Comparison of ENCODE assay signal across 8 mouse cellular contexts in the genomic region with DNA sequence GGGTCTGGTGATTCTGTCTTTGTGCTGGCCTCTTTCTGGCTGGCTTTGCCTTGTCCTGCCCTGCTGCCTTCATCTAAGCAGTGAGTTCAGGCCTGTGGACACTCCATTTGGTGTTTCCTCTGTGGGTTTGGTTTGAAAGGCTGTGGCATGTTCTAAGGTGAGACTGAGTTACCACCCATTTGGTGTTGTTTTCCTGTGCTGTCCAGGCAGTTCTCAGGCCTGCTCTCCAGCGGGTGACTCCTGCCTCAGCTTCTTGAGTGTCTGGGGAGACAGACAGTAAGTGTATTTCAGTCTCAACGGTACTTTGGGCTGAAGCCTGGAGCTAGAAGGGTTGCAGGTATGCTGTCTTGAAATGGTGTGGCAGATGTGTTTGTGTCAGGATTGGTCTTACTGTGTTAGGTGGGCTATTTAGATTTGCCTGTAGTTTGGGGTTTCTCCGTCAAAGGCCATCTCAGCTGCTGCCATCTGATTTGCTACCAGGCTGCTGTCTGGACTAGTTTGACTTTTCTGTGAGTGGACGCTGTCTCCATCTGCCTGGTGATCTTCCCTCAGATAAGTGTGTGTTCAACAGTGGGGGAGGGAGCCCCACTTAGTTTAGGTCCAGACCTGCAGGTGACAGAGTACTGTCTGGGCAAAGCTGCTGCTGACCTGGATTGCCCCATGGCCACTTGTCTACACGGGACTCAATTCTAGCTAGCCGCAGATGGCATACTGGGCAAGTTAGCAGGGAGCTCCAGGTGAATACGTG. TPM values are rescaled to one million over a fixed set of nuclear protein-coding genes. Genes with fewer than 3 reads are reported as not detected.
A peak's percentile ranks its signal among the peaks of the same experiment; 100 is the strongest.
DNase-seq lines count a peak whose midpoint lies in the region; ATAC-seq lines count a peak whose summit lies in the region.

No protein-coding gene starts in this region.

- ATAC-seq in kidney, embryonic 14.5 days (ENCODE audit: low FRiP score, low TSS enrichment), result no peak
- ATAC-seq in hindbrain, embryonic 15.5 days (ENCODE audit: low FRiP score, low read depth), result no peak
- no peak for ATAC-seq in midbrain, embryonic 16.5 days

- no peaks in the 10 kb centered on the region for H3K9me3 ChIP-seq in kidney, embryonic 14.5 days (ENCODE audit: control insufficient read depth, low read length)
- no peaks in the 10 kb centered on the region for H3K9me3 ChIP-seq in hindbrain, embryonic 15.5 days
- H3K9me3 ChIP-seq in midbrain, embryonic 16.5 days (replicated peaks; ENCODE audit: control insufficient read depth, low read length, poor library complexity, severe bottlenecking), result no peaks in the 10 kb centered on the region

- peak overlapping the region; percentile 15; the same call in 1 of the 2 replicates for H3K27ac ChIP-seq in kidney, embryonic 14.5 days (ENCODE audit: low read depth, low read length)
- H3K27ac ChIP-seq in brown adipose tissue, adult 24 weeks (replicated peaks; ENCODE audit: low read depth, low read length), result peak overlapping the region; percentile 11; the same call in 1 of the 2 replicates
- peak overlapping the region; percentile 99 for H3K27ac ChIP-seq in hindbrain, embryonic 15.5 days (replicated peaks)
- H3K27ac ChIP-seq in midbrain, embryonic 16.5 days (ENCODE audit: low read length), result no peak overlapping the region; the same call in 1 of the 2 replicates

- 24% methylated on average over 7 of the region's 7 CpGs for WGBS in kidney, embryonic 14.5 days
- WGBS in hindbrain, embryonic 15.5 days, result 46% methylated on average over 7 of the region's 7 CpGs
- WGBS in midbrain, embryonic 16.5 days, result 56% methylated on average over 7 of the region's 7 CpGs

- H3K36me3 ChIP-seq in kidney, embryonic 14.5 days (ENCODE audit: control insufficient read depth, insufficient read depth, low read length), result peaks cover 58% of the 10 kb centered on the region
- peaks cover 29% of the 10 kb centered on the region for H3K36me3 ChIP-seq in hindbrain, embryonic 15.5 days
- H3K36me3 ChIP-seq in midbrain, embryonic 16.5 days (ENCODE audit: control insufficient read depth, insufficient read depth, low read length), result peaks cover 27% of the 10 kb centered on the region

- H3K27me3 ChIP-seq in kidney, embryonic 14.5 days (ENCODE audit: control insufficient read depth, insufficient read depth, low read length), result no peaks in the 10 kb centered on the region
- no peaks in the 10 kb centered on the region for H3K27me3 ChIP-seq in hindbrain, embryonic 15.5 days
- H3K27me3 ChIP-seq in midbrain, embryonic 16.5 days (ENCODE audit: control insufficient read depth, insufficient read depth, low read depth, low read length), result no peaks in the 10 kb centered on the region

- DNase-seq in kidney, postnatal 4 days, result no peak
- DNase-seq in spleen, adult 12 weeks (ENCODE audit: low spot score), result no peak
- no peak for DNase-seq in urinary bladder, postnatal 25 days (ENCODE audit: low spot score)
- DNase-seq in right cerebral cortex, adult 2 months (ENCODE audit: low spot score in 2 of 2), result no peak

- peak overlapping the region; percentile 100 for H3K4me2 ChIP-seq in kidney, embryonic 14.5 days (replicated peaks; ENCODE audit: low read depth, low read length)
- peak overlapping the region; percentile 90 for H3K4me2 ChIP-seq in hindbrain, embryonic 15.5 days
- H3K4me2 ChIP-seq in midbrain, embryonic 16.5 days (ENCODE audit: low read length), result peak overlapping the region; percentile 98

- peaks cover 54% of the 10 kb centered on the region for H3K4me1 ChIP-seq in kidney, embryonic 14.5 days (ENCODE audit: control insufficient read depth, insufficient read depth, low read length)
- peaks cover 26% of the 10 kb centered on the region for H3K4me1 ChIP-seq in brown adipose tissue, adult 24 weeks (ENCODE audit: control insufficient read depth, insufficient read depth, insufficient read length, low read length)
- H3K4me1 ChIP-seq in hindbrain, embryonic 15.5 days (replicated peaks), result peaks cover 64% of the 10 kb centered on the region
- peaks cover 47% of the 10 kb centered on the region for H3K4me1 ChIP-seq in midbrain, embryonic 16.5 days (ENCODE audit: control insufficient read depth, insufficient read depth, low read length)

- H3K9ac ChIP-seq in kidney, embryonic 14.5 days (ENCODE audit: low read depth, low read length), result peak overlapping the region; percentile 100
- H3K9ac ChIP-seq in hindbrain, embryonic 15.5 days, result peak overlapping the region; percentile 92; the same call in 1 of the 2 replicates
- peak overlapping the region; percentile 95 for H3K9ac ChIP-seq in midbrain, embryonic 16.5 days (ENCODE audit: low read depth, low read length)

- peak overlapping the region; percentile 100 for H3K4me3 ChIP-seq in kidney, embryonic 14.5 days (ENCODE audit: low read length)
- H3K4me3 ChIP-seq in brown adipose tissue, adult 24 weeks (ENCODE audit: insufficient read depth, low read depth, low read length), result peak overlapping the region; percentile 89
- peak overlapping the region; percentile 82 for H3K4me3 ChIP-seq in hindbrain, embryonic 15.5 days
- H3K4me3 ChIP-seq in midbrain, embryonic 16.5 days (ENCODE audit: low read depth, low read length), result peak overlapping the region; percentile 83

RNA-seq across cellular contexts. Expression of a gene that starts 2.7 kb away (rescaled TPM):
- 279 and 333 TPM in 2 replicates for polyA plus RNA-seq in kidney, embryonic 14.5 days (2014; fragmentation: Nextera tagmentation; extraction: Ambion mirVana)
- polyA plus RNA-seq in brown adipose tissue, adult 24 weeks (2012; ENCODE audit: insufficient read depth, insufficient read length, missing spikeins), result 45.6 and 50.5 TPM in 2 replicates
- polyA plus RNA-seq in hindbrain, embryonic 15.5 days (2015; fragmentation: Nextera tagmentation; extraction: Ambion mirVana), result 74.8 and 77.1 TPM in 2 replicates
- polyA plus RNA-seq in midbrain, embryonic 16.5 days (2015; fragmentation: Nextera tagmentation; extraction: Ambion mirVana), result 58.8 and 65.1 TPM in 2 replicates

RNA-seq across cellular contexts. Expression of a gene that starts 17.4 kb away (rescaled TPM):
- polyA plus RNA-seq in kidney, embryonic 14.5 days (2014; fragmentation: Nextera tagmentation; extraction: Ambion mirVana), result 9.6 and 11.1 TPM in 2 replicates
- 1.4 and 1.7 TPM in 2 replicates for polyA plus RNA-seq in brown adipose tissue, adult 24 weeks (2012; ENCODE audit: insufficient read depth, insufficient read length, missing spikeins)
- polyA plus RNA-seq in hindbrain, embryonic 15.5 days (2015; fragmentation: Nextera tagmentation; extraction: Ambion mirVana), result 11.0 and 11.3 TPM in 2 replicates
- 12.5 and 12.7 TPM in 2 replicates for polyA plus RNA-seq in midbrain, embryonic 16.5 days (2015; fragmentation: Nextera tagmentation; extraction: Ambion mirVana)

RNA-seq across cellular contexts. Expression of a gene that starts 17.6 kb away (rescaled TPM):
- 58.8 and 59.7 TPM in 2 replicates for polyA plus RNA-seq in kidney, embryonic 14.5 days (2014; fragmentation: Nextera tagmentation; extraction: Ambion mirVana)
- 1.3 TPM in 1 of 2 replicates, not detected in the other for polyA plus RNA-seq in brown adipose tissue, adult 24 weeks (2012; ENCODE audit: insufficient read depth, insufficient read length, missing spikeins)
- 383 and 417 TPM in 2 replicates for polyA plus RNA-seq in hindbrain, embryonic 15.5 days (2015; fragmentation: Nextera tagmentation; extraction: Ambion mirVana)
- 471 and 472 TPM in 2 replicates for polyA plus RNA-seq in midbrain, embryonic 16.5 days (2015; fragmentation: Nextera tagmentation; extraction: Ambion mirVana)

RNA-seq across cellular contexts. Expression of a gene that starts 29.2 kb away (rescaled TPM):
- polyA plus RNA-seq in kidney, embryonic 14.5 days (2014; fragmentation: Nextera tagmentation; extraction: Ambion mirVana), result not detected in 2 replicates
- polyA plus RNA-seq in brown adipose tissue, adult 24 weeks (2012; ENCODE audit: insufficient read depth, insufficient read length, missing spikeins), result not detected in 2 replicates
- 0.16 TPM in 1 of 2 replicates, not detected in the other for polyA plus RNA-seq in hindbrain, embryonic 15.5 days (2015; fragmentation: Nextera tagmentation; extraction: Ambion mirVana)
- not detected in 2 replicates for polyA plus RNA-seq in midbrain, embryonic 16.5 days (2015; fragmentation: Nextera tagmentation; extraction: Ambion mirVana)

RNA-seq across cellular contexts. Expression of a gene that starts 33.8 kb away (rescaled TPM):
- polyA plus RNA-seq in kidney, embryonic 14.5 days (2014; fragmentation: Nextera tagmentation; extraction: Ambion mirVana), result not detected in 2 replicates
- polyA plus RNA-seq in brown adipose tissue, adult 24 weeks (2012; ENCODE audit: insufficient read depth, insufficient read length, missing spikeins), result 1,172 and 3,758 TPM in 2 replicates
- polyA plus RNA-seq in hindbrain, embryonic 15.5 days (2015; fragmentation: Nextera tagmentation; extraction: Ambion mirVana), result not detected in 2 replicates
- 0.20 TPM in 1 of 2 replicates, not detected in the other for polyA plus RNA-seq in midbrain, embryonic 16.5 days (2015; fragmentation: Nextera tagmentation; extraction: Ambion mirVana)

Comparison
In these comparisons a context has a peak if more than half of its experiments do, and no peak if none do; other contexts are left out.
1. RNA of a gene that starts 17.6 kb away (polyA plus RNA-seq): 471 to 472 TPM in midbrain, embryonic 16.5 days, 383 to 417 TPM in hindbrain, embryonic 15.5 days and 58.8 to 59.7 TPM in kidney, embryonic 14.5 days; 1.3 TPM in brown adipose tissue, adult 24 weeks; every median in the first group is over 10 times any median in the second.
2. Peak in every context shown above with its lines, with median percentiles within 50 percentile points of each other: H3K4me2 ChIP-seq, H3K4me3 ChIP-seq and H3K9ac ChIP-seq.